Mouse (Mus musculus): Measurements from ENCODE around the gene Gm960.

DNA sequence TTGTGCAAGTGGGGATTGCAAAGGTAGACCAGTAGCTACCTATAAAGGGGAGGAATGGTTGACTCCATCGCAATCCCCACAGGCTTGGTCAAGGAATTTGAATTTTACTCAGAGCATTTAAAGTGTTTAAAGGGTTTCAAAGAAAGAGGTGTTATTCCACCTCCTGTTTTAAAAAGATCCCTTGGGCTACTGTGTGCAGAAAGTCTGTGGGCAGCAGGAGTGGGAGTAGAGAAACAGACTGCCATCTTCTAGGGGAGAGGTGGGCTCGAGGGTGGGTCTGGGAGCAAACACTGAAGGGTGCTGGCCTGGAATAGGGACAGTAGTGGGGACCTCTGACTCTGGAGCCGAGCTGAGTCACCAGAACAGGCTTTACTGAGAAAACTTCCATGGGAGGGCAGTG is 34.6 kb upstream of the Gm960 start:
- TF ChIP-seq CTCF (IDR thresholded peaks at IDR 0.05; ENCODE audit: borderline replicate concordance, insufficient read depth, low read depth, low read length) (no peak), POLR2A (IDR thresholded peaks at IDR 0.05; ENCODE audit: borderline replicate concordance, insufficient read depth, low read length) (no peak)

All from cerebellum, adult 2 months (tissue).